Mouse (Mus musculus): ENCODE measurements at regions not wholly inside any gene's neighbourhood (a gene's known extent, or its start where the extent isn't known, plus 50 kb on each side); places are given as distances from the start of the nearest gene placed in this dataset.

DNA sequence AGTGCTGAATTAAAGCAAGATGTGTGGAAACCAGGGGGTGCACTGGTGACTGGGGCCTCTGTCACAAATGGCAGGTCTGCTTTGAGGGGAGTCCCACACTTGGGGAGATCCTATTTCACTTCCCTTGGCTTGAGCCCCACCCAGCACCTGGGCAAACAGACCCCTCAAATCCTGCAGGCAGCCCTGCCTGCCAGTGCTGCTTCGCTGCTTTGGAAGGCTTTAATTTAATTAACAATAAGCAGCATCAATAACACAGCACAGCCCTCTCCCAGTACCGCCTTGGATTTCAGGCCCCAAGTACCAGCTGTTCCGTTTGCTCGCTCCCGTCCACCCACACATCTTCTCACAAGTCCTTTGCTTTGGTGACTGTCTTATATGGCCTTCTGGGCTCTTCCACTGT lies 193.6 kb downstream of the Ackr3 start:
- TF ChIP-seq CTCF (IDR thresholded peaks at IDR 0.05; ENCODE audit: control insufficient read depth, insufficient read depth, low read length), result no peak
- TF ChIP-seq POLR2A (IDR thresholded peaks at IDR 0.05; ENCODE audit: borderline replicate concordance, control insufficient read depth, low read depth, low read length), result no peak
